19 mouse cellular contexts compared by ENCODE assay signal in genomic region chr13:59905488-59905887, GRCm38 (mm10).
DNase-seq lines count a peak whose midpoint lies in the region; ATAC-seq and TF ChIP-seq lines count a peak whose summit lies in the region.
"Had no signal": no experiment of that assay in that cellular context is flagged by ENCODE, and none has a peak within 500 bp of the region (broad histone marks: within the 10 kb centered on the region; RNA-seq: fewer than 3 reads in every experiment).

No protein-coding gene starts in this region.

- 0 out of 2 replicates have a peak, but pooled peaks have one; percentile 23 for ATAC-seq in forebrain, embryonic 15.5 days (replicated peaks)
- no peak for ATAC-seq in forebrain, embryonic 13.5 days
- ATAC-seq in hindbrain, postnatal 0 days: peak; percentile 74
- ATAC-seq in hindbrain, embryonic 14.5 days (ENCODE audit: low FRiP score): no peak
- ATAC-seq in midbrain, embryonic 15.5 days (replicated peaks): peak; percentile 82
- no peak for ATAC-seq in frontal cortex, adult (ENCODE audit: low TSS enrichment)
- ATAC-seq: activated CD4-positive, CD25-positive, alpha-beta regulatory T cell, adult 4 months; intestine, embryonic 15.5 days had no signal

- H3K36me3 ChIP-seq in forebrain, embryonic 15.5 days: no peaks in the 10 kb centered on the region
- no peaks in the 10 kb centered on the region for H3K36me3 ChIP-seq in forebrain, embryonic 13.5 days (ENCODE audit: poor library complexity, severe bottlenecking)
- H3K36me3 ChIP-seq in hindbrain, postnatal 0 days (ENCODE audit: insufficient read depth, low read length): no peaks in the 10 kb centered on the region
- no peaks in the 10 kb centered on the region for H3K36me3 ChIP-seq in hindbrain, embryonic 14.5 days (replicated peaks; ENCODE audit: control insufficient read depth, insufficient read depth)
- H3K36me3 ChIP-seq in midbrain, embryonic 15.5 days (replicated peaks): no peaks in the 10 kb centered on the region
- H3K36me3 ChIP-seq: embryonic facial prominence, embryonic 10.5 days; heart, embryonic 10.5 days; intestine, embryonic 15.5 days had no signal

- peaks cover 11% of the 10 kb centered on the region for H3K4me1 ChIP-seq in forebrain, embryonic 15.5 days
- H3K4me1 ChIP-seq in forebrain, embryonic 13.5 days: peaks cover 9% of the 10 kb centered on the region
- H3K4me1 ChIP-seq in hindbrain, postnatal 0 days (ENCODE audit: insufficient read depth, low read length): peaks cover 2% of the 10 kb centered on the region
- peaks cover 9% of the 10 kb centered on the region; the same call in 1 of the 2 replicates for H3K4me1 ChIP-seq in hindbrain, embryonic 14.5 days (replicated peaks; ENCODE audit: control insufficient read depth, insufficient read depth, low read length)
- H3K4me1 ChIP-seq in midbrain, embryonic 15.5 days: peaks cover 11% of the 10 kb centered on the region
- H3K4me1 ChIP-seq: intestine, embryonic 15.5 days had no signal

- no peak overlapping the region for H3K4me2 ChIP-seq in forebrain, embryonic 15.5 days (replicated peaks)
- no peak overlapping the region for H3K4me2 ChIP-seq in forebrain, embryonic 13.5 days
- no peak overlapping the region for H3K4me2 ChIP-seq in hindbrain, postnatal 0 days (ENCODE audit: low read depth, low read length)
- H3K4me2 ChIP-seq in hindbrain, embryonic 14.5 days (replicated peaks): no peak overlapping the region
- no peak overlapping the region for H3K4me2 ChIP-seq in midbrain, embryonic 15.5 days
- H3K4me2 ChIP-seq: intestine, embryonic 15.5 days had no signal

- H3K27ac ChIP-seq in forebrain, embryonic 15.5 days (replicated peaks): no peak overlapping the region
- H3K27ac ChIP-seq in forebrain, embryonic 13.5 days: no peak overlapping the region
- H3K27ac ChIP-seq in hindbrain, postnatal 0 days: no peak overlapping the region
- no peak overlapping the region for H3K27ac ChIP-seq in hindbrain, embryonic 14.5 days
- no peak overlapping the region for H3K27ac ChIP-seq in midbrain, embryonic 15.5 days
- H3K27ac ChIP-seq: embryonic facial prominence, embryonic 10.5 days; heart, embryonic 10.5 days; intestine, embryonic 15.5 days had no signal

- H3K9ac ChIP-seq in forebrain, embryonic 15.5 days (replicated peaks): no peak overlapping the region
- H3K9ac ChIP-seq in forebrain, embryonic 13.5 days: no peak overlapping the region
- no peak overlapping the region for H3K9ac ChIP-seq in hindbrain, postnatal 0 days (replicated peaks; ENCODE audit: low read length)
- no peak overlapping the region for H3K9ac ChIP-seq in hindbrain, embryonic 14.5 days
- no peak overlapping the region for H3K9ac ChIP-seq in midbrain, embryonic 15.5 days
- H3K9ac ChIP-seq: intestine, embryonic 15.5 days had no signal

- no peak for TF ChIP-seq CTCF in hindbrain, postnatal 0 days (IDR thresholded peaks at IDR 0.05; ENCODE audit: low read depth)

- WGBS in forebrain, embryonic 15.5 days: 78% methylated on average over 3 of the region's 3 CpGs
- WGBS in forebrain, embryonic 13.5 days: 77% methylated on average over 3 of the region's 3 CpGs
- 57% methylated on average over 3 of the region's 3 CpGs for WGBS in hindbrain, postnatal 0 days
- 67% methylated on average over 3 of the region's 3 CpGs for WGBS in hindbrain, embryonic 14.5 days
- 38% methylated on average over 3 of the region's 3 CpGs for WGBS in midbrain, embryonic 15.5 days

- H3K9me3 ChIP-seq in forebrain, embryonic 15.5 days: no peaks in the 10 kb centered on the region
- H3K9me3 ChIP-seq in forebrain, embryonic 13.5 days (replicated peaks): peaks cover 6% of the 10 kb centered on the region; the same call in 1 of the 2 replicates
- H3K9me3 ChIP-seq in hindbrain, postnatal 0 days (ENCODE audit: low read length): no peaks in the 10 kb centered on the region
- H3K9me3 ChIP-seq in hindbrain, embryonic 14.5 days (ENCODE audit: control insufficient read depth, low read length): no peaks in the 10 kb centered on the region
- H3K9me3 ChIP-seq in midbrain, embryonic 15.5 days: no peaks in the 10 kb centered on the region
- H3K9me3 ChIP-seq: intestine, embryonic 15.5 days had no signal

- DNase-seq in hindbrain, postnatal 0 days (ENCODE audit: low spot score): peak; percentile 67
- DNase-seq in hindbrain, embryonic 14.5 days (ENCODE audit: low spot score): no peak
- DNase-seq in brain, adult 2 months (ENCODE audit: low read depth, low spot score): peak; percentile 41
- no peak for DNase-seq in left cerebral cortex, adult 8-10 months (ENCODE audit: low spot score in 2 of 2)
- DNase-seq: adrenal gland, postnatal 14 days; cerebellum, adult 2 months; cerebellum, postnatal 10 days; gastrocnemius, postnatal 10 days; heart, adult 18-20 months; heart, postnatal 10 days; heart, postnatal 4 days had no signal

- H3K4me3 ChIP-seq in forebrain, embryonic 15.5 days: no peak overlapping the region
- H3K4me3 ChIP-seq in forebrain, embryonic 13.5 days: no peak overlapping the region
- H3K4me3 ChIP-seq in hindbrain, postnatal 0 days (ENCODE audit: low read length): no peak overlapping the region
- no peak overlapping the region for H3K4me3 ChIP-seq in hindbrain, embryonic 14.5 days (replicated peaks; ENCODE audit: low read length)
- no peak overlapping the region for H3K4me3 ChIP-seq in midbrain, embryonic 15.5 days
- H3K4me3 ChIP-seq: embryonic facial prominence, embryonic 10.5 days; heart, embryonic 10.5 days; intestine, embryonic 15.5 days had no signal

- H3K27me3 ChIP-seq in forebrain, embryonic 15.5 days: no peaks in the 10 kb centered on the region
- H3K27me3 ChIP-seq in forebrain, embryonic 13.5 days: no peaks in the 10 kb centered on the region
- no peaks in the 10 kb centered on the region for H3K27me3 ChIP-seq in hindbrain, postnatal 0 days (ENCODE audit: insufficient read depth, low read length)
- H3K27me3 ChIP-seq in hindbrain, embryonic 14.5 days (ENCODE audit: control insufficient read depth, insufficient read depth, low read length): no peaks in the 10 kb centered on the region
- no peaks in the 10 kb centered on the region for H3K27me3 ChIP-seq in midbrain, embryonic 15.5 days (replicated peaks)
- H3K27me3 ChIP-seq: intestine, embryonic 15.5 days had no signal

Comparison
In these comparisons a context has a peak if more than half of its experiments do, and no peak if none do; other contexts are left out.
1. ATAC-seq: peak in forebrain, embryonic 15.5 days (single experiment), hindbrain, postnatal 0 days (single experiment) and midbrain, embryonic 15.5 days (single experiment); none in forebrain, embryonic 13.5 days (single experiment), hindbrain, embryonic 14.5 days (single experiment) and frontal cortex, adult (single experiment).
2. DNase-seq: peak in hindbrain, postnatal 0 days (single experiment) and brain, adult 2 months (single experiment); none in hindbrain, embryonic 14.5 days (single experiment) and left cerebral cortex, adult 8-10 months (0 of 2).